Mouse (Mus musculus): ENCODE measurements at regions not wholly inside any gene's neighbourhood (a gene's known extent, or its start where the extent isn't known, plus 50 kb on each side); places are given as distances from the start of the nearest gene placed in this dataset.

- DNase-seq (ENCODE audit: low spot score) = no peak
Observed at GRCm38 (mm10) chr2:71690277-71691161, 54.9 kb upstream of the Itga6 start.

- DNase-seq (ENCODE audit: low spot score) = no peak
Observed at GRCm38 (mm10) chr2:71694758-71695310, 50.6 kb upstream of the Itga6 start.
